Mouse (Mus musculus) cortical plate, adult 2 months (tissue): Measurements from ENCODE around the gene Shroom3.

Experiments used
- CTCF ChIP-seq: fragments of 200-500 bp; IDR thresholded peaks from 2 replicates; pipeline ENCODE4 v1.5.1; 2011; ENCODE audit warnings: mild to moderate bottlenecking, control low read depth, low read length; ENCODE audit not compliant: insufficient read depth; ENCODE audit errors: extremely low read depth
- POLR2A ChIP-seq: fragments of 200-500 bp; IDR thresholded peaks from 2 replicates; pipeline ENCODE4 v1.6.1; 2011; ENCODE audit warnings: mild to moderate bottlenecking, low read length, control low read depth; ENCODE audit not compliant: insufficient read depth; ENCODE audit errors: extremely low read depth

- no peak for TF ChIP-seq POLR2A
- peak; percentile 83 for TF ChIP-seq CTCF
These were observed 271.1 kb downstream of the Shroom3 start for GRCm38 (mm10) chr5:92954323-92954722.
